Mouse (Mus musculus): ENCODE results near the gene Gale. TPM values are rescaled to one million over a fixed set of nuclear protein-coding genes. Genes with fewer than 3 reads are reported as not detected.

Gene Gale
- total and polyA plus RNA-seq, 3 experiments = 23.8 to 40.5 (median 32.9) TPM

- in situ Hi-C loops (cut with MboI; ENCODE audit: low pct_ligation_motif_present, low pct_unique_long_range_greater_than_20kb, low sequenced_read_pairs) = loop anchor here (5.0 kb wide), 1 partner anchor 47 kb away; no protein-coding TSS in a partner anchor
- peak overlapping the region; percentile 96 to 99 (median 96) for H3K4me3 ChIP-seq (replicated peaks in 1 of 3; ENCODE audit: low read depth in 2 of 3, low read length in 2 of 3, poor library complexity in 1 of 3)
- peak overlapping the region; percentile 82 for H3K4me2 ChIP-seq (ENCODE audit: insufficient read depth, low read depth, poor library complexity, severe bottlenecking)
- H3K9me3 ChIP-seq (replicated peaks; ENCODE audit: low read length) = no peaks in the 10 kb centered on the region
- peaks cover 24 to 42% of the 10 kb centered on the region in 2 experiments for H3K36me3 ChIP-seq (replicated peaks in 1 of 2; ENCODE audit: control insufficient read depth in 1 of 2, insufficient read depth in 1 of 2, low read length in 1 of 2)
- no peak for DNase-seq (ENCODE audit: extremely low read depth)
- TF ChIP-seq USF2 (conservative IDR thresholded peaks at IDR 0.05; ENCODE audit: low read depth, low read length) (no peak), UBTF (IDR thresholded peaks at IDR 0.05; ENCODE audit: low read depth, low read length) (no peak), MEF2A (IDR thresholded peaks at IDR 0.05; ENCODE audit: borderline replicate concordance, low read depth, low read length) (no peak), EP300 (IDR thresholded peaks at IDR 0.05; ENCODE audit: low read length) (no peak), RCOR1 (conservative IDR thresholded peaks at IDR 0.05; ENCODE audit: low read depth, low read length) (no peak), MXI1 (IDR thresholded peaks at IDR 0.05; ENCODE audit: low read depth, low read length) (no peak; the same call in 1 of the 2 replicates), MAX (IDR thresholded peaks at IDR 0.05; ENCODE audit: low read length) (no peak), PAX5 (IDR thresholded peaks at IDR 0.05; ENCODE audit: low read length) (no peak)
- H3K27me3 ChIP-seq (replicated peaks) = no peaks in the 10 kb centered on the region
- peaks cover 21% of the 10 kb centered on the region for H3K79me2 ChIP-seq (replicated peaks; ENCODE audit: control insufficient read depth, extremely low read depth, insufficient read depth, poor library complexity, severe bottlenecking)
- peak overlapping the region; percentile 61; the same call in 1 of the 2 replicates for H3K9ac ChIP-seq (ENCODE audit: insufficient read depth, low read depth)
- dilution Hi-C loops (cut with MboI; ENCODE audit: extremely low pct_ligation_motif_present, extremely low pct_unique_long_range_greater_than_20kb, low sequenced_read_pairs) = no loop called here
- H3K4me1 ChIP-seq (ENCODE audit: control insufficient read depth in 1 of 2, insufficient read depth in 2 of 2) = peaks cover 2 to 26% of the 10 kb centered on the region in 2 experiments; a peak in 2 of 4 replicates
- no peak overlapping the region for H3K27ac ChIP-seq (ENCODE audit: insufficient read depth, low read depth)
Measured at GRCm38 (mm10) chr4:135985769-135986168, 22.2 kb downstream of the Gale start.

DNA sequence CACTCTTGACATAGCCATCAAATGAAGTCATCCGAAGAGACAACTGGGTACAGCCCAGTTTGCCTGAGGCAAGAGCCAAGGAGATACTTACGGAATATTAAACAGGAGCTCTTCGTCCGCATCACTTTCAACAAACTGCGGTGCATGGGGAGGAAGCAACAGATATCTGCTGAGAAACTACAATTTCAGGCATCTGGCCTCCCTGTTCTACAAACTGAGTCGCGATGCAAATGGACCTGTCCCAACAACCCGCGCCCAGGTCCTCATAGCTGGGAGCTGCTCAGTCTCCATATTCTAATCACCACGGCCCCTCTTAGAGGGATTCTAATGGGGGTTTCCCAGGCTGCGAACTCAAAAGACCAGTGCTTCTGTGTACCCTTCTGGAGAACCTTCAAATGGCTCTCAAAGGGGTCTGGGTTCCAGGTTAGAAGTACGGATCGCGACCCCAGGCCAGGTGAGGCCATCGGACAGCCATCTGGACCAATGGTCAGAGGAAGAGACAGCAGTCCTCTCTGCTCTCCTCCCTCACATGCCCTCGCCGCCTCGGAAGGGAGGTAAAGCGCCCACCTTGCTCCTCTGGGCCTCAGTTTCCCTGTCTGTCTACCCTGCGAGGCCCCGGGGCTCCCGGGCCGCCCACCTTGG is 22.9 kb downstream of the Gale start:
- peak overlapping the region; percentile 6; the same call in 1 of the 2 replicates for H3K27ac ChIP-seq (ENCODE audit: insufficient read depth, low read depth)
- peaks cover 20 to 37% of the 10 kb centered on the region in 2 experiments for H3K36me3 ChIP-seq (replicated peaks in 1 of 2; ENCODE audit: control insufficient read depth in 1 of 2, insufficient read depth in 1 of 2, low read length in 1 of 2)
- peak overlapping the region; percentile 82 for H3K4me2 ChIP-seq (ENCODE audit: insufficient read depth, low read depth, poor library complexity, severe bottlenecking)

More for the DNA sequence above, 22.9 kb downstream of the Gale start:
- peaks cover 2 to 26% of the 10 kb centered on the region in 2 experiments; a peak in 2 of 4 replicates for H3K4me1 ChIP-seq (ENCODE audit: control insufficient read depth in 1 of 2, insufficient read depth in 2 of 2)
- dilution Hi-C loops (cut with MboI; ENCODE audit: extremely low pct_ligation_motif_present, extremely low pct_unique_long_range_greater_than_20kb, low sequenced_read_pairs) = no loop called here
- H3K27me3 ChIP-seq (replicated peaks) = no peaks in the 10 kb centered on the region
- DNase-seq (ENCODE audit: extremely low read depth) = no peak
- H3K79me2 ChIP-seq (replicated peaks; ENCODE audit: control insufficient read depth, extremely low read depth, insufficient read depth, poor library complexity, severe bottlenecking) = peaks cover 21% of the 10 kb centered on the region
- no peak for TF ChIP-seq UBTF (IDR thresholded peaks at IDR 0.05; ENCODE audit: low read depth, low read length)
- no peak for TF ChIP-seq ZMIZ1 (IDR thresholded peaks at IDR 0.05; ENCODE audit: low read depth, low read length)
- no peak for TF ChIP-seq ELF1 (IDR thresholded peaks at IDR 0.05; ENCODE audit: low read depth, low read length)
- TF ChIP-seq CHD1 (IDR thresholded peaks at IDR 0.05; ENCODE audit: low read depth, low read length) = no peak
- H3K9me3 ChIP-seq (replicated peaks; ENCODE audit: low read length) = peaks cover under 1% of the 10 kb centered on the region
- peak overlapping the region; percentile 61 for H3K9ac ChIP-seq (ENCODE audit: insufficient read depth, low read depth)
- in situ Hi-C loops (cut with MboI; ENCODE audit: low pct_ligation_motif_present, low pct_unique_long_range_greater_than_20kb, low sequenced_read_pairs) = loop anchor here (5.0 kb wide), 1 partner anchor 46 kb away; no protein-coding TSS in a partner anchor
- H3K4me3 ChIP-seq (replicated peaks in 1 of 3; ENCODE audit: low read depth in 2 of 3, low read length in 2 of 3, poor library complexity in 1 of 3) = peak overlapping the region; percentile 96 to 99 (median 96)

Data from CH12.LX (cell line).